9 mouse cellular contexts compared by ENCODE assay signal in the genomic region with DNA sequence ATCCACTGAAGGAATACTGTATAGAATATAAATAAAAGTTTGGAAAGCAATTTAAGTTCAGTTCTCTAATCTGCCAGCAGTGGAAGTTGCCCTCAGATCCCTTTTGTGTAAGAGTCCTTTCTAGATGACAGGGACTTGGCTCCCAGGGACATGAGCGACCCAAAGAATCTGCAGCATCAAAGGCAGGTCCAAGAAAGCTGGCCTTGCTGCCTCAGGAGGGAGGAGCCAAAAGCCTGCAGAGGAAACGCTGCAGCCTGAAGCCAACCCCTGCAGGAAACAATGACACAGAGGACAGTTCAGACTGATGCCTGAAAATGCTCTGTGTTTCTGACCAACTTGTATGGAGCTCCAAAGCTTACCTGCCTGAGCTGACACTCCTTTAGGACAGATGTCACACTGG.
DNase-seq lines count a peak whose midpoint lies in the region; ATAC-seq lines count a peak whose summit lies in the region.
"Had no signal": no experiment of that assay in that cellular context is flagged by ENCODE, and none has a peak within 500 bp of the region (broad histone marks: within the 10 kb centered on the region; RNA-seq: fewer than 3 reads in every experiment).

No protein-coding gene starts in this region.

- H3K4me2 ChIP-seq in heart, embryonic 13.5 days: no peak overlapping the region
- no peak overlapping the region for H3K4me2 ChIP-seq in kidney, embryonic 16.5 days (replicated peaks; ENCODE audit: low read depth, low read length)
- H3K4me2 ChIP-seq: liver, embryonic 11.5 days had no signal

- 37% methylated on average over 2 of the region's 2 CpGs for WGBS in heart, embryonic 13.5 days
- WGBS in kidney, embryonic 16.5 days: 31% methylated on average over 2 of the region's 2 CpGs

- no peak overlapping the region for H3K9ac ChIP-seq in heart, embryonic 13.5 days
- no peak overlapping the region for H3K9ac ChIP-seq in kidney, embryonic 16.5 days (replicated peaks; ENCODE audit: low read length)

- H3K27me3 ChIP-seq in heart, embryonic 13.5 days (replicated peaks): no peaks in the 10 kb centered on the region
- no peaks in the 10 kb centered on the region for H3K27me3 ChIP-seq in kidney, embryonic 16.5 days (ENCODE audit: insufficient read depth, low read length)

- H3K36me3 ChIP-seq in heart, embryonic 13.5 days: peaks cover 8% of the 10 kb centered on the region; the same call in 1 of the 2 replicates
- peaks cover 7% of the 10 kb centered on the region; the same call in 1 of the 2 replicates for H3K36me3 ChIP-seq in kidney, embryonic 16.5 days (ENCODE audit: insufficient read depth, low read length)

- H3K4me1 ChIP-seq in heart, embryonic 13.5 days: peaks cover 8% of the 10 kb centered on the region
- H3K4me1 ChIP-seq in kidney, embryonic 16.5 days (ENCODE audit: insufficient read depth, low read length): peaks cover 8% of the 10 kb centered on the region; the same call in 1 of the 2 replicates

- ATAC-seq in heart, embryonic 13.5 days (ENCODE audit: extremely low read depth, insufficient number of reproducible peaks, low FRiP score, low TSS enrichment): no peak
- peak; percentile 40 for ATAC-seq in kidney, embryonic 16.5 days (ENCODE audit: low FRiP score, low TSS enrichment)

- DNase-seq in Muller cell, postnatal 12 days (ENCODE audit: inconsistent ontology term): peak; percentile 48
- DNase-seq in adrenal gland, adult 8-10 months: peak; percentile 25
- DNase-seq in layer of hippocampus, adult 18-20 months (ENCODE audit: low spot score in 2 of 2): no peak
- no peak for DNase-seq in gastrocnemius, adult 18-20 months (ENCODE audit: low spot score)
- DNase-seq in right cerebral cortex, adult 18-20 months: no peak
- DNase-seq in gastrocnemius, postnatal 36 days: no peak

- H3K27ac ChIP-seq in heart, embryonic 13.5 days (replicated peaks): peak overlapping the region; percentile 70
- peak overlapping the region; percentile 65 for H3K27ac ChIP-seq in kidney, embryonic 16.5 days (ENCODE audit: low read length)

- no peak overlapping the region for H3K4me3 ChIP-seq in heart, embryonic 13.5 days
- H3K4me3 ChIP-seq in kidney, embryonic 16.5 days (ENCODE audit: low read length): no peak overlapping the region

- intact Hi-C loops in gastrocnemius, postnatal 36 days (cut with DNase I): no loop called here

- H3K9me3 ChIP-seq in heart, embryonic 13.5 days: peaks cover 7% of the 10 kb centered on the region; the same call in 1 of the 2 replicates
- 0 out of 2 replicates have a peak, but pooled peaks cover 2% of the 10 kb centered on the region for H3K9me3 ChIP-seq in kidney, embryonic 16.5 days (ENCODE audit: low read length)

Comparison
In these comparisons a context has a peak if more than half of its experiments do, and no peak if none do; other contexts are left out.
1. DNase-seq: peak in Muller cell, postnatal 12 days (single experiment) and adrenal gland, adult 8-10 months (single experiment); none in layer of hippocampus, adult 18-20 months (0 of 2), gastrocnemius, adult 18-20 months (single experiment), right cerebral cortex, adult 18-20 months (single experiment) and gastrocnemius, postnatal 36 days (0 of 2).